Comparison of ENCODE assay signal across 20 mouse cellular contexts in genomic region chr1:181007831-181008230, GRCm38 (mm10). TPM values are rescaled to one million over a fixed set of nuclear protein-coding genes. Genes with fewer than 3 reads are reported as not detected.
"Had no signal": no experiment of that assay in that cellular context is flagged by ENCODE, and none has a peak within 500 bp of the region (broad histone marks: within the 10 kb centered on the region; RNA-seq: fewer than 3 reads in every experiment).

No protein-coding gene starts in this region.

- DNase-seq: layer of hippocampus, adult 9-11 months; layer of hippocampus, postnatal 36 days; right cerebral cortex, postnatal 14 days; thymus, adult 18-20 months; thymus, postnatal 14 days had no signal

- ATAC-seq: inflammation-experienced regulatory T-cells, adult 6 months; midbrain, embryonic 15.5 days had no signal

- H3K9me3 ChIP-seq: limb, embryonic 15.5 days; lung, embryonic 15.5 days; megakaryocyte, embryonic 14.5 days; midbrain, embryonic 15.5 days; neural tube, embryonic 12.5 days; stomach, embryonic 15.5 days had no signal

- H3K36me3 ChIP-seq: limb, embryonic 15.5 days; lung, embryonic 15.5 days; midbrain, embryonic 15.5 days; neural tube, embryonic 12.5 days; stomach, embryonic 15.5 days had no signal

- H3K4me3 ChIP-seq: limb, embryonic 15.5 days; lung, embryonic 15.5 days; megakaryocyte, embryonic 14.5 days; midbrain, embryonic 15.5 days; neural tube, embryonic 12.5 days; stomach, embryonic 15.5 days had no signal

- H3K4me1 ChIP-seq: midbrain, embryonic 15.5 days; neural tube, embryonic 12.5 days had no signal

- H3K27ac ChIP-seq: limb, embryonic 15.5 days; lung, embryonic 15.5 days; macrophage; midbrain, embryonic 15.5 days; neural tube, embryonic 12.5 days; stomach, embryonic 15.5 days had no signal

- H3K4me2 ChIP-seq: limb, embryonic 15.5 days; lung, embryonic 15.5 days; midbrain, embryonic 11.5 days; midbrain, embryonic 15.5 days; neural tube, embryonic 12.5 days; stomach, embryonic 15.5 days had no signal

- H3K9ac ChIP-seq: limb, embryonic 15.5 days; lung, embryonic 15.5 days; midbrain, embryonic 15.5 days; neural tube, embryonic 12.5 days; stomach, embryonic 15.5 days had no signal

- H3K27me3 ChIP-seq: limb, embryonic 15.5 days; lung, embryonic 15.5 days; midbrain, embryonic 15.5 days; neural tube, embryonic 12.5 days; stomach, embryonic 15.5 days had no signal

RNA-seq across cellular contexts. Expression of gene 9130409I23Rik, which starts 43.2 kb away (rescaled TPM):
- total RNA-seq: layer of hippocampus, postnatal 36 days; left cerebral cortex, adult 8-10 months; left cerebral cortex, postnatal 25 days; monocyte, adult 5-6 weeks; neutrophil, adult 5-6 weeks had no signal
- polyA plus RNA-seq: inflammation-experienced regulatory T-cells, adult 6 months; kidney, embryonic 14.5 days; limb, embryonic 11.5 days; limb, embryonic 15.5 days; lung, embryonic 15.5 days; macrophage; midbrain, embryonic 11.5 days; midbrain, embryonic 15.5 days; neural tube, embryonic 12.5 days; stomach, embryonic 15.5 days had no signal
